Mouse (Mus musculus) kidney, postnatal 4 days (tissue): ENCODE results near the gene Ptgfrn.

ENCODE experiments used
- DNase-seq, 2 experiments: peaks; one replicate each; pipeline ENCODE4 v3.0.0; 2021; ENCODE audit warnings: mixed read lengths in 2 of 2

Gene Ptgfrn

DNA sequence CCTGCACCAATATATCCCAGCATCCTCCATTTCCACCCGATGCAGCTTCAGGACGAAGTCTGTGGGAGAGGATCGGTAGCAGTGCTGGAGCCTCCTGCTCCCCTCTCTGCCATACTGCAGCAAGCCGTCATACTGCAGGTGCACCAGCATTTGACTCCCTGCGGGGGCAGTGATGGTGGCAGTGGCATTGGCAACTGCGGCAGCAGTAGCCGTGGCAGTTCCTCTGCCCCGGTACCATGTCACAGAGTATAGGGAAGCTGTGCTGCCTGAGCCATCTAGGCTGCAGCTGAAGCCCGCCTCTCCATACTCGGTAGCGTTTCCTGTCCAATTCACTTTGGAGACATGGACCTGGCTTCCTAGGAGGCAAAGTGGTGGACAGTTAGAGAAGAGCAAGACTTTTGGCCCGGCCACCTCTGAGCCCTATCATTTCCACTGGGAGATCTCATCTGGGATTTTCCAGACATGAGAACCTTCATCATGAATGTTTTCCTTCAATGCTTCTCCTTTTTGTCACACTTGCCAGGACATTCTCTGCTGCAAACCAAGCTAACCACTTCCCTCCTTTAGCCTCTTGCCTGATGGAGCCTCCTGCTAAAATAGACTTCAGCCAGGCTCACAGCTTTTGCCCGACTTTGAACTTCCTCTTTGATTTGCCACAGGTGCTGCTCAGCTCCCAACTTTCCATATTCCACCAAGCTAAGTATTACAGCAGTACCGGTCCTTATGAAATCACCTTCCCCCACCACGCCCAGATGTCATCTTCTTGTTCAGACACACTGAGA, 106.3 kb downstream of the Ptgfrn start:
- DNase-seq, result no peak

DNA sequence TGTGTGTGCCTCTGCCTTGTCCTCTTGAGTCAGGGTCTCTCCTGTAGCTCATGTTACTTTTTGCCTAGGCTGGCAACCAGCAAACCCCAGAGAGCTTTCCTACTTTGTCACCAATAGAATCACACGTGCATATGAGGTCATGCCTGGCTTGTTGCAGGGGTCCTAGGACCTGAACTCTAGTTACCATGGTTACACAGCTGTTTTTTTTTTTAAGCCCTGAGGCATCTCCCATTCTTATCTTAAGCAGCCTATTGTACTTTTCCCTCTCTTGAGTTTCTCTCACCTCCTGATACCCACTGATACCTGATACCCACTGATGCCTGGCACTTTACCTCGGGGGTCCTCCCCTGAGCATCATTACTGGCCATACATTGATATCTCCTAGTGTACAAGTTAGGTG, 110.3 kb downstream of the Ptgfrn start:
- no peak for DNase-seq

DNA sequence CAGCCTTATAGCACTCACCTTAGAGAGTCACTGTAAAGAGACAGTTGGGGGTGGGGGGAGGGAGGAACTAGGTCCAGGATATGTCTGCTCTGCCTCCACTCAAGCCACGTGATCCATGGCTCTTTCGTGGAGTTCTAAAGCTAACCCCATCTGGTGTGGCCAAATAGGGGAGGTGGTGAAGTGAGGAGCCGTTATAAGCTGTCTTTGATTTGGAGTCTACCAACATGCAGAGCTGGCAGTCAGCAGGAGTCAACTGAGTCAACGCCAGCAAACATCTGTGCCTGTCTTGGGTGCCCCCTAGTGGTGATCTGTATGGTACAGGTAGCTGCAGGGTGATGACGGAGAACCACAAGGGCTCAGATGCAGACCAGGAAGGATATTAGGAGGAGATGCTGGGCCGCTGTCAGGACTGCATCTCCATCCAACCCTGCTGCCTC, 111.2 kb downstream of the Ptgfrn start:
- DNase-seq, result peak; percentile 73 to 80

DNA sequence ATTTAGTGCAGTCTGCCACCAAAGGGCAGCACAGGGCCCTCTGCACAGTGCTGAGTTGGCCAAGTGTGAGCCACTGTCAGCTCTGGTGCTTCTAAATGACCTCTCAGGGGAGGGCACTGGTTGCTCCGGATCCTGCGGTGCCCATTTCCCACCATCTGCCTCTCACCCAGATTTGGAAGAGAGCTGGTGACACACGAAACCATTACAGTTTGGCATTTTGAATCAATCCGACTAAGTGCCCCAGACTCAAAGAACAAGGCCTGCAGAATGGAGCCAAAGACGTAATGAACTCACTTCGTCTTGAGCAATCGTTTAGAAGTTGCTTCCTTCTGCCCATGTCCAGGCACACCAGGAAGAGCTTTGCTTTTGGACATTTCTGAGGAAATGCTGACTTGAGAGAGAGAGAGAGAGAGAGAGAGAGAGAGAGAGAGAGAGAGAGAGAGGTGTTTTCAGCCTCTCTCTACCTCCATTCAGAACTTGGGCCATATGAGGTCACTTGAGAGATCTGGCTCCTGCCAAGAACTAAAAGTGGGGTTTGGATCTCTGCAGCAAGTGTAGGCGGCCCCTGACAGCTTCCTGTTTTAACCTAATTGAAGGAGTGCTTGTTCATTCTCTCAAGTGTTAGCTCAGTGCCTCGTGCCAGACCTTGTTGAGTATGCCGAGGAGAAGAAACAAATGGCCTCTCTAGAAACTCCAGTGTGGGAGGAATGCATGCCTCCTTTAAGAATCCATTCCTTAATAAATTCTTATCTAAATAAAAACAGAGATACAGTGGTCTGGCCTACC, 112.1 kb downstream of the Ptgfrn start:
- DNase-seq, result peak; percentile 24 to 52

DNA sequence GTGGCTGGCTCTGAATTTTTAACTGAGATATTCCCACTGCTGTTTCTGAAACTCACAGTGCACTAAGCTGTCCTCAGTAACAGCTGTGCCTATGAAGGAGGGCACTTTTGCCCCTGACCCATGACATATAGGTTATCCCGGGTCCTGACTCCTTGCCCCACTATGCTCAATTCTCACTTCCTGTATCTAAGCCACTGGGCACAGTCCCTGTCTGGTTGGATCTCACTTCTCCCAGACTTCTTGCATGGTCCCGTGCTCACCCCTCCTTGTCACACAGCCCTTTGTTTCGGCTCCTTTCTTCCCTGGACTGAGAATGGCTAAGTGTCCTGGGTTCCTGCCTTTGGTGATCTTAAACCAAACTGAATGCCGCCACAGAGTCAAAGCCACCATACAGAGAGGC, 115.8 kb downstream of the Ptgfrn start:
- DNase-seq, result no peak

DNA sequence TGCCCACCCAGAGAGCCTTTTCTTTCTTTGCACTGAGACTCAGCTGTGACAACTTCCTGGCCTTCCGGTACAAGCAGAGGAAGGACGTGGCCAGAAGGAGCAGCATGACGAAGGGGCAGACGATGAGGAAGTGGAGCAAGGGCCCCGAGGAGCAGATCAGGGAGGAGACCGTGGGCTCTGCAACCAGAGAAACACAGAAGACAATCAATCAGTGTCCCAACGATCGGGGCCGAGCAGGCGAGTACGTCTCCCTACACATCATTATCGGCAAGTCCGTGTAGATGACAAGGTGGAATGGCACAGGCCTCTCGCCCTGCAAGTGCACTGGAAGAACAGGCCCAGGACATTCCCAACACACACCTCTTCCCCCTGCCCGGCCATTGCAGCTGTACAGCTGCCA, 116.4 kb downstream of the Ptgfrn start:
- peak; percentile 16 to 46 for DNase-seq

DNA sequence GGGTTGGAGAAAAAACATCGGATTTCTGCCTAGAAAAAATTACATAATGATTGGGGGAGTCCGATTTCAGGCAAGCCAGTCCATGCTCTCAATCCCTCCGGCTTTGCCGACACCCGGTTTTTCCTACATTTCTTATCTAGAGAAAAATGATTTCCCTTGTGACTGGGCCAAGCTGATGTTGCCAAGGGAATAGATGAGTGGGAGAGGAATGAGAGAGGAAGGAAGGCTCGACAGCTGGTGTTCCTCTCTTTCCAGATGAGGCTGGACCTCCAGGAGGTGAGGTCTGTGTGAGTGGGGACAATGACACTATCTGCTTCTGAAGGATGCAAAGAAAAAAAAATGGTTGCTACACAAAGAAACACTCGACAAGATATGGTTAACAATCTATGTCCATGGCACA, 116.9 kb downstream of the Ptgfrn start:
- peak in 1 of 2 experiments; percentile 31 for DNase-seq
